Mouse (Mus musculus): ENCODE measurements around the gene Pax2. TPM values are rescaled to one million over a fixed set of nuclear protein-coding genes. Genes with fewer than 3 reads are reported as not detected.

Gene Pax2
- polyA plus RNA-seq, 1 experiment from 2014 or later: not detected

- no peak for ATAC-seq (ENCODE audit: insufficient number of reproducible peaks, low FRiP score)
- H3K9ac ChIP-seq: no peak overlapping the region
- H3K4me1 ChIP-seq (replicated peaks): peaks cover 17% of the 10 kb centered on the region
- peaks cover 97% of the 10 kb centered on the region for H3K27me3 ChIP-seq (replicated peaks)
- WGBS: 1% methylated on average over 18 of the region's 18 CpGs
- no peak overlapping the region for H3K4me3 ChIP-seq
- no peaks in the 10 kb centered on the region for H3K36me3 ChIP-seq
- no peak overlapping the region for H3K27ac ChIP-seq (ENCODE audit: poor library complexity, severe bottlenecking)
- no peaks in the 10 kb centered on the region for H3K9me3 ChIP-seq (replicated peaks)
- no peak overlapping the region for H3K4me2 ChIP-seq
Observed at GRCm38 (mm10) chr19:44749061-44749990, 6.5 kb upstream of the Pax2 start.

- no peak overlapping the region for H3K27ac ChIP-seq (ENCODE audit: poor library complexity, severe bottlenecking)
- peak; percentile 53; the same call in 1 of the 2 replicates for ATAC-seq (ENCODE audit: insufficient number of reproducible peaks, low FRiP score)
- peak overlapping the region; percentile 39 for H3K4me2 ChIP-seq
- WGBS: under 1% methylated on average over 42 of the region's 42 CpGs
- H3K36me3 ChIP-seq: no peaks in the 10 kb centered on the region
- H3K27me3 ChIP-seq (replicated peaks): peaks cover 97% of the 10 kb centered on the region
- H3K9ac ChIP-seq: peak overlapping the region; percentile 25; the same call in 1 of the 2 replicates
- no peaks in the 10 kb centered on the region for H3K9me3 ChIP-seq (replicated peaks)
- H3K4me3 ChIP-seq: peak overlapping the region; percentile 20
- peaks cover 22% of the 10 kb centered on the region for H3K4me1 ChIP-seq (replicated peaks)
Observed at GRCm38 (mm10) chr19:44750051-44751041, 5.5 kb upstream of the Pax2 start.

GRCm38 (mm10) chr19:44751042-44751441 lies 4.8 kb upstream of the Pax2 start:
- H3K4me2 ChIP-seq: peak overlapping the region; percentile 39; the same call in 1 of the 2 replicates
- no peak overlapping the region for H3K9ac ChIP-seq
- no peaks in the 10 kb centered on the region for H3K36me3 ChIP-seq
- no peaks in the 10 kb centered on the region for H3K9me3 ChIP-seq (replicated peaks)
- H3K27ac ChIP-seq (ENCODE audit: poor library complexity, severe bottlenecking): no peak overlapping the region
- H3K27me3 ChIP-seq (replicated peaks): peaks cover 97% of the 10 kb centered on the region
- 3% methylated on average over 9 of the region's 9 CpGs for WGBS
- H3K4me3 ChIP-seq: no peak overlapping the region
- no peak for ATAC-seq (ENCODE audit: insufficient number of reproducible peaks, low FRiP score)
- H3K4me1 ChIP-seq (replicated peaks): peaks cover 29% of the 10 kb centered on the region

GRCm38 (mm10) chr19:44751551-44751950 lies 4.3 kb upstream of the Pax2 start:
- H3K9me3 ChIP-seq (replicated peaks): no peaks in the 10 kb centered on the region
- H3K27me3 ChIP-seq (replicated peaks): peaks cover 97% of the 10 kb centered on the region
- H3K36me3 ChIP-seq: no peaks in the 10 kb centered on the region
- no peak overlapping the region for H3K27ac ChIP-seq (ENCODE audit: poor library complexity, severe bottlenecking)
- no peak overlapping the region for H3K4me3 ChIP-seq
- 3% methylated on average over 3 of the region's 3 CpGs for WGBS
- H3K4me2 ChIP-seq: no peak overlapping the region
- H3K9ac ChIP-seq: no peak overlapping the region
- ATAC-seq (ENCODE audit: insufficient number of reproducible peaks, low FRiP score): no peak
- peaks cover 32% of the 10 kb centered on the region for H3K4me1 ChIP-seq (replicated peaks)

GRCm38 (mm10) chr19:44752056-44752940 lies 3.5 kb upstream of the Pax2 start:
- peaks cover 36% of the 10 kb centered on the region for H3K4me1 ChIP-seq (replicated peaks)
- no peak overlapping the region for H3K4me3 ChIP-seq
- no peaks in the 10 kb centered on the region for H3K36me3 ChIP-seq
- no peak overlapping the region for H3K9ac ChIP-seq
- 1% methylated on average over 31 of the region's 31 CpGs for whole genome bisulfite sequencing
- peaks cover 99% of the 10 kb centered on the region for H3K27me3 ChIP-seq (replicated peaks)
- H3K27ac ChIP-seq (ENCODE audit: poor library complexity, severe bottlenecking): no peak overlapping the region
- no peak for ATAC-seq (ENCODE audit: insufficient number of reproducible peaks, low FRiP score)
- no peaks in the 10 kb centered on the region for H3K9me3 ChIP-seq (replicated peaks)
- H3K4me2 ChIP-seq: no peak overlapping the region

- H3K36me3 ChIP-seq: no peaks in the 10 kb centered on the region
- no peak overlapping the region for H3K27ac ChIP-seq (ENCODE audit: poor library complexity, severe bottlenecking)
- 3% methylated on average over 14 of the region's 14 CpGs for WGBS
- ATAC-seq (ENCODE audit: insufficient number of reproducible peaks, low FRiP score): no peak
- H3K4me1 ChIP-seq (replicated peaks): peaks cover 36% of the 10 kb centered on the region
- H3K27me3 ChIP-seq (replicated peaks): peaks cover 94% of the 10 kb centered on the region
- H3K9ac ChIP-seq: no peak overlapping the region
- no peak overlapping the region for H3K4me2 ChIP-seq
- no peak overlapping the region for H3K4me3 ChIP-seq
- no peaks in the 10 kb centered on the region for H3K9me3 ChIP-seq (replicated peaks)
Observed at GRCm38 (mm10) chr19:44753361-44753760, 2.5 kb upstream of the Pax2 start.

- WGBS: 2% methylated on average over 16 of the region's 16 CpGs
- Histone ChIP-seq H3K4me1 (replicated peaks) (peaks cover 43% of the 10 kb centered on the region), H3K4me2 (no peak overlapping the region), H3K27ac (ENCODE audit: poor library complexity, severe bottlenecking) (no peak overlapping the region), H3K9ac (no peak overlapping the region), H3K9me3 (replicated peaks) (no peaks in the 10 kb centered on the region), H3K36me3 (no peaks in the 10 kb centered on the region), H3K4me3 (no peak overlapping the region; the same call in 1 of the 2 replicates), H3K27me3 (replicated peaks) (peaks cover 92% of the 10 kb centered on the region)
- no peak for ATAC-seq (ENCODE audit: insufficient number of reproducible peaks, low FRiP score)
Observed at GRCm38 (mm10) chr19:44754461-44755377, 1.1 kb upstream of the Pax2 start.

GRCm38 (mm10) chr19:44755378-44755692 lies 510 bp upstream of the Pax2 start:
- Histone ChIP-seq H3K27me3 (replicated peaks) (peaks cover 91% of the 10 kb centered on the region), H3K4me2 (peak overlapping the region; percentile 82), H3K36me3 (no peaks in the 10 kb centered on the region), H3K9me3 (replicated peaks) (no peaks in the 10 kb centered on the region), H3K9ac (no peak overlapping the region), H3K4me1 (replicated peaks) (peaks cover 39% of the 10 kb centered on the region), H3K27ac (ENCODE audit: poor library complexity, severe bottlenecking) (no peak overlapping the region), H3K4me3 (peak overlapping the region; percentile 49)
- WGBS: 1% methylated on average over 13 of the region's 13 CpGs
- no peak for ATAC-seq (ENCODE audit: insufficient number of reproducible peaks, low FRiP score)

GRCm38 (mm10) chr19:44756421-44757230 lies 781 bp downstream of the Pax2 start:
- peak overlapping the region; percentile 82 for H3K4me2 ChIP-seq
- no peaks in the 10 kb centered on the region for H3K9me3 ChIP-seq (replicated peaks)
- H3K27me3 ChIP-seq (replicated peaks): peaks cover 91% of the 10 kb centered on the region
- under 1% methylated on average over 61 of the region's 71 CpGs for whole genome bisulfite sequencing
- peak; percentile 45; the same call in 1 of the 2 replicates for ATAC-seq (ENCODE audit: insufficient number of reproducible peaks, low FRiP score)
- no peaks in the 10 kb centered on the region for H3K36me3 ChIP-seq
- peak overlapping the region; percentile 21 for H3K9ac ChIP-seq
- H3K4me1 ChIP-seq (replicated peaks): peaks cover 32% of the 10 kb centered on the region
- peak overlapping the region; percentile 49 for H3K4me3 ChIP-seq
- no peak overlapping the region for H3K27ac ChIP-seq (ENCODE audit: poor library complexity, severe bottlenecking)

All from heart, embryonic 12.5 days (tissue).